Mouse (Mus musculus) lung, embryonic 14.5 days (tissue): ENCODE results near the gene Il9r. TPM values are rescaled to one million over a fixed set of nuclear protein-coding genes. Genes with fewer than 3 reads are reported as not detected.

Experiments used
- ATAC-seq: fragments of 200-750 bp; cut with Nextera tagmentation; 2 replicates; pipeline ENCODE4 v1.8.0; 2017; ENCODE audit warnings: mild to moderate bottlenecking, moderate TSS enrichment, moderate library complexity; ENCODE audit not compliant: insufficient read depth
- DNase-seq: peaks from one replicate; pipeline ENCODE4 v3.0.0-alpha.2; 2015
- H3K27ac ChIP-seq: fragments of 300-500 bp; sonication (generic); 2 replicates; pipeline ENCODE4 v1.5.1; 2014; ENCODE audit warnings: low read depth, mild to moderate bottlenecking, moderate library complexity
- H3K27me3 ChIP-seq: fragments of 300-500 bp; sonication (generic); 2 replicates; pipeline ENCODE4 v1.6.1; 2014; ENCODE audit warnings: low read length, control low read depth; ENCODE audit not compliant: insufficient read depth
- H3K36me3 ChIP-seq: fragments of 300-500 bp; sonication (generic); 2 replicates; pipeline ENCODE4 v1.6.1; 2014; ENCODE audit warnings: control low read depth; ENCODE audit not compliant: insufficient read depth
- H3K4me1 ChIP-seq: fragments of 300-500 bp; sonication (generic); 2 replicates; pipeline ENCODE4 v1.6.1; 2014; ENCODE audit warnings: antibody characterized with exemption, control low read depth; ENCODE audit not compliant: insufficient read depth
- H3K4me2 ChIP-seq: fragments of 300-500 bp; sonication (generic); 2 replicates; pipeline ENCODE4 v1.6.1; 2014; ENCODE audit warnings: mild to moderate bottlenecking
- H3K4me3 ChIP-seq: fragments of 300-500 bp; sonication (generic); 2 replicates; pipeline ENCODE4 v1.5.1; 2014; ENCODE audit warnings: low read depth, low read length
- H3K9ac ChIP-seq: fragments of 300-500 bp; sonication (generic); 2 replicates; pipeline ENCODE4 v1.6.1; 2014
- H3K9me3 ChIP-seq: fragments of 300-500 bp; sonication (generic); 2 replicates; pipeline ENCODE4 v1.6.1; 2016; ENCODE audit warnings: low read depth, low read length, control low read depth
- CTCF ChIP-seq: IDR thresholded peaks from 2 replicates; pipeline ENCODE4 v1.5.1; 2016; ENCODE audit warnings: antibody characterized with exemption, low read depth
- WGBS: fragments of 180-500 bp; shearing (Covaris S2); extraction: QIAGEN DNeasy Blood & Tissue Kit; methylation state at CpG from one replicate; pipeline ENCODE4 v1.1.7; 2014; 5-methylcytosine and 5-hydroxymethylcytosine counted together
- polyA plus RNA-seq: library from polyadenylated mRNA; unstranded; fragments of >200 nt; fragmentation: Nextera tagmentation; extraction: Ambion mirVana; gene quantifications from 2 replicates; pipeline ENCODE4 v1.2.1, GENCODE M21; 2014

The Il9r gene
- polyA plus RNA-seq, 1 experiment from 2014 or later = not detected

GRCm38 (mm10) chr11:32198256-32198955, 1.7 kb downstream of the Il9r start:
- no peaks in the 10 kb centered on the region for H3K27me3 ChIP-seq
- H3K4me1 ChIP-seq = no peaks in the 10 kb centered on the region
- H3K9me3 ChIP-seq = no peaks in the 10 kb centered on the region
- no peak overlapping the region for H3K9ac ChIP-seq
- TF ChIP-seq CTCF = no peak
- H3K27ac ChIP-seq = no peak overlapping the region
- ATAC-seq (no peak), DNase-seq (no peak)
- no peak overlapping the region for H3K4me2 ChIP-seq
- H3K36me3 ChIP-seq = no peaks in the 10 kb centered on the region
- H3K4me3 ChIP-seq = no peak overlapping the region
- WGBS = 67% methylated on average over 14 of the region's 14 CpGs

DNA sequence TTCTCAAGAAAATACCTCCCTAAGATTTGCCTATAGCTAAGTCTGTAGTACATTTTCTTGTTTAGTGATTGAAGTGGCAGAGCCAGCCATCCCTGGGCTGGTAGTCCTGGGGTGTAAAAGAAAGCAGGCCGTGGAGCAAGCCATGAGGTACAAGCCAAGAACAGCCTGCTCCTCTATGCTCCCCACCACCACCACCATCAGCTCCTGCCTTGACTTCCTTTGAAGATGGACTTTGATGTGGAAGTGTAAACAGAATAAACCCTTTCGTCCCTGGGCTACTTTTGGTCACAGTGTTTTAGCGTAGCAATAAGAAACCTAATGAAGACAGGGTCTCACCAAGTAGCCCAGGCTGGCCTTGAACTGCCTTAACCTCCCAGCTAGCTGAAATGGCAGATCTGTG, 2.3 kb downstream of the Il9r start:
- H3K36me3 ChIP-seq = no peaks in the 10 kb centered on the region
- no peak overlapping the region for H3K4me3 ChIP-seq
- no peaks in the 10 kb centered on the region for H3K9me3 ChIP-seq
- H3K9ac ChIP-seq = no peak overlapping the region
- H3K27me3 ChIP-seq = no peaks in the 10 kb centered on the region
- no peaks in the 10 kb centered on the region for H3K4me1 ChIP-seq
- WGBS = 34% methylated on average over 3 of the region's 3 CpGs
- no peak overlapping the region for H3K4me2 ChIP-seq
- ATAC-seq (no peak), DNase-seq (no peak)
- no peak overlapping the region for H3K27ac ChIP-seq
- TF ChIP-seq CTCF = no peak

DNA sequence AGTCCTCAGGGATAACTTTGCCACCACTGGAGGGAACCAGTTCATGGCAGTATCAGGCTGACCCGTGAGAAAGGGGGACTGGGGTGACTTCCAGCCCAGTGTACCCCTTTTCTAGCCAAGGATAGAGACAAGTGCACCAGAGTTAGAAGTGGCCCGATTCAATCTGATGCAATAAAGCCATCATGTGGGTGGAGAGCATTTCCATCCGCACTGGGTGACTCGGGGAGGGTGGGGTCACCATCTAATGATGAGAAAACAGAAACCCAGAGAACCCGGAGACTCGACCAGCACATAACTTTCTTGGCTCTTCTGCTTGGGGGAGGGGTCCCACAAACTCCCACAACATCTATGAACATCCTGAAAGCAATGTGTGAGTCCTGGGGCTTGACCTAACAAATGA, 3.4 kb downstream of the Il9r start:
- 68% methylated on average over 6 of the region's 6 CpGs for WGBS
- no peak overlapping the region for H3K9ac ChIP-seq

GRCm38 (mm10) chr11:32195867-32196540, 4.1 kb downstream of the Il9r start:
- Histone ChIP-seq H3K36me3 (no peaks in the 10 kb centered on the region), H3K4me2 (no peak overlapping the region), H3K4me3 (no peak overlapping the region), H3K9me3 (no peaks in the 10 kb centered on the region), H3K9ac (no peak overlapping the region), H3K27ac (no peak overlapping the region), H3K27me3 (no peaks in the 10 kb centered on the region), H3K4me1 (no peaks in the 10 kb centered on the region)
- TF ChIP-seq CTCF = no peak
- ATAC-seq (no peak), DNase-seq (no peak)
- WGBS = 35% methylated on average over 11 of the region's 11 CpGs

More for the DNA sequence above, 3.4 kb downstream of the Il9r start:
- Histone ChIP-seq H3K27ac (no peak overlapping the region), H3K27me3 (no peaks in the 10 kb centered on the region), H3K9me3 (no peaks in the 10 kb centered on the region), H3K4me2 (no peak overlapping the region), H3K4me3 (no peak overlapping the region), H3K4me1 (no peaks in the 10 kb centered on the region), H3K36me3 (no peaks in the 10 kb centered on the region)
- DNase-seq = no peak
- TF ChIP-seq CTCF = no peak
- no peak for ATAC-seq

DNA sequence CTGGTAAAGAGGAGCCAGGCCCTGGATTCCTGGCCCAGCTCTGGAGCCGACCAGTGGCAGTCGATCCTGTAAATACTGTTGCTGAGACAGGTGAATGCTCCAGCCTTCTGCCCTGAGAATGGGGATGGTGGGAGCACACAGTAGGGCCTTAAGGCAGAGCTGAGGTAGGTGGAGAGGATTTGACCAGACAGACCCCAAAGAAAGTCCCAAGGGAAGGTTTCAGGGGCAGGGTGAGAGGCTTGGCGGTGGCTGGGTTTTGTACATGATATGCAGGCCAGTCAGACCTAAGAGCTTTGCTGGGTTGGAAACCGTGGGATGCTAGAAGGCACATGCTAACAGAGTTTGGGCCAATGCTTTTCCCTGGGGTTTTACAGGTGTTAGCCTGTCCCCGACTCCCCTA, 5.5 kb downstream of the Il9r start:
- no peak for TF ChIP-seq CTCF
- Histone ChIP-seq H3K36me3 (no peaks in the 10 kb centered on the region), H3K4me1 (0 out of 2 replicates have a peak, but pooled peaks cover 4% of the 10 kb centered on the region), H3K9me3 (no peaks in the 10 kb centered on the region), H3K9ac (no peak overlapping the region), H3K27me3 (no peaks in the 10 kb centered on the region), H3K4me2 (no peak overlapping the region), H3K4me3 (no peak overlapping the region), H3K27ac (no peak overlapping the region)
- DNase-seq = no peak
- WGBS = 79% methylated on average over 5 of the region's 5 CpGs
- ATAC-seq = no peak

- Histone ChIP-seq H3K27ac (no peak overlapping the region), H3K4me3 (no peak overlapping the region), H3K9ac (no peak overlapping the region), H3K4me1 (0 out of 2 replicates have a peak, but pooled peaks cover 4% of the 10 kb centered on the region), H3K27me3 (no peaks in the 10 kb centered on the region), H3K36me3 (no peaks in the 10 kb centered on the region), H3K9me3 (no peaks in the 10 kb centered on the region), H3K4me2 (no peak overlapping the region)
- TF ChIP-seq CTCF = no peak
- no peak for DNase-seq
- no peak for ATAC-seq
- 68% methylated on average over 10 of the region's 10 CpGs for WGBS
Measured at GRCm38 (mm10) chr11:32194086-32194485, 6.0 kb downstream of the Il9r start.

- Histone ChIP-seq H3K36me3 (no peaks in the 10 kb centered on the region), H3K4me3 (no peak overlapping the region), H3K9me3 (no peaks in the 10 kb centered on the region), H3K4me1 (0 out of 2 replicates have a peak, but pooled peaks cover 4% of the 10 kb centered on the region), H3K4me2 (no peak overlapping the region), H3K9ac (no peak overlapping the region), H3K27ac (no peak overlapping the region), H3K27me3 (no peaks in the 10 kb centered on the region)
- no peak for ATAC-seq
- TF ChIP-seq CTCF = no peak
- DNase-seq = no peak
- 89% methylated on average over 10 of the region's 10 CpGs for WGBS
Measured at GRCm38 (mm10) chr11:32193156-32193555, 6.9 kb downstream of the Il9r start.
